Mouse (Mus musculus) midbrain, embryonic 11.5 days (tissue): Measurements from ENCODE around the gene Tmem129. TPM values are rescaled to one million over a fixed set of nuclear protein-coding genes. Genes with fewer than 3 reads are reported as not detected.

ENCODE experiments used
- ATAC-seq: fragments of 200-750 bp; cut with Nextera tagmentation; 2 replicates; pipeline ENCODE4 v1.8.0; 2017; ENCODE audit warnings: moderate TSS enrichment, moderate library complexity; ENCODE audit not compliant: low FRiP score
- DNase-seq: peaks from one replicate; pipeline ENCODE4 v3.0.0; 2015; ENCODE audit warnings: low spot score; ENCODE audit errors: missing footprints
- H3K27ac ChIP-seq: fragments of 300-500 bp; sonication (generic); 2 replicates; pipeline ENCODE4 v1.5.1; 2014; ENCODE audit warnings: low read depth, low read length
- H3K27me3 ChIP-seq: fragments of 300-500 bp; sonication (generic); 2 replicates; pipeline ENCODE4 v1.6.1; 2014; ENCODE audit warnings: mild to moderate bottlenecking, low read length, moderate library complexity, mixed read lengths; ENCODE audit not compliant: control insufficient read depth, insufficient read depth
- H3K36me3 ChIP-seq: fragments of 300-500 bp; sonication (generic); 2 replicates; pipeline ENCODE4 v1.6.1; 2014; ENCODE audit warnings: mild to moderate bottlenecking, low read length, moderate library complexity, mixed read lengths; ENCODE audit not compliant: control insufficient read depth, insufficient read depth
- H3K4me1 ChIP-seq: fragments of 300-500 bp; sonication (generic); 2 replicates; pipeline ENCODE4 v1.6.1; 2014; ENCODE audit warnings: low read length; ENCODE audit not compliant: control insufficient read depth, insufficient read depth
- H3K4me2 ChIP-seq: fragments of 300-500 bp; sonication (generic); 2 replicates; pipeline ENCODE4 v1.6.1; 2014; ENCODE audit warnings: mild to moderate bottlenecking, moderate library complexity
- H3K4me3 ChIP-seq: fragments of 300-500 bp; sonication (generic); 2 replicates; pipeline ENCODE4 v1.5.1; 2014; ENCODE audit warnings: low read depth, low read length
- H3K9ac ChIP-seq: fragments of 300-500 bp; sonication (generic); 2 replicates; pipeline ENCODE4 v1.6.1; 2014; ENCODE audit warnings: low read length
- H3K9me3 ChIP-seq: fragments of 300-500 bp; sonication (generic); 2 replicates; pipeline ENCODE4 v1.6.1; 2016; ENCODE audit warnings: low read length; ENCODE audit not compliant: control insufficient read depth
- WGBS: fragments of 180-500 bp; shearing (Covaris S2); extraction: QIAGEN DNeasy Blood & Tissue Kit; methylation state at CpG from one replicate; pipeline ENCODE4 v1.1.7; 2014; 5-methylcytosine and 5-hydroxymethylcytosine counted together
- polyA plus RNA-seq: library from polyadenylated mRNA; unstranded; fragments of >200 nt; fragmentation: Nextera tagmentation; extraction: Ambion mirVana; gene quantifications from 2 replicates; pipeline ENCODE4 v1.2.1, GENCODE M21; 2014

Gene Tmem129
- polyA plus RNA-seq, 1 experiment from 2014 or later: 36.0 TPM

- no peaks in the 10 kb centered on the region for H3K9me3 ChIP-seq
- H3K36me3 ChIP-seq: no peaks in the 10 kb centered on the region
- peak overlapping the region; percentile 34; the same call in 1 of the 2 replicates for H3K9ac ChIP-seq
- no peak for DNase-seq
- H3K4me3 ChIP-seq: no peak overlapping the region
- peak overlapping the region; percentile 23; the same call in 1 of the 2 replicates for H3K4me2 ChIP-seq
- H3K4me1 ChIP-seq: peaks cover 53% of the 10 kb centered on the region
- ATAC-seq: no peak
- 80% methylated on average over 11 of the region's 11 CpGs for WGBS
- H3K27me3 ChIP-seq: peaks cover 39% of the 10 kb centered on the region
- H3K27ac ChIP-seq: peak overlapping the region; percentile 41; the same call in 1 of the 2 replicates
These were observed 31.8 kb upstream of the Tmem129 start for GRCm38 (mm10) chr5:33689852-33690645.

GRCm38 (mm10) chr5:33689221-33689844 lies 31.1 kb upstream of the Tmem129 start:
- Histone ChIP-seq H3K9me3 (no peaks in the 10 kb centered on the region), H3K27ac (peak overlapping the region; percentile 41; the same call in 1 of the 2 replicates), H3K4me2 (peak overlapping the region; percentile 23), H3K27me3 (peaks cover 39% of the 10 kb centered on the region), H3K4me3 (no peak overlapping the region), H3K36me3 (no peaks in the 10 kb centered on the region), H3K9ac (peak overlapping the region; percentile 34; the same call in 1 of the 2 replicates), H3K4me1 (peaks cover 46% of the 10 kb centered on the region)
- DNase-seq (peak; percentile 93), ATAC-seq (peak; percentile 85)
- WGBS: 19% methylated on average over 20 of the region's 20 CpGs

- no peak overlapping the region for H3K4me2 ChIP-seq
- DNase-seq (peak; percentile 92), ATAC-seq (no peak)
- H3K4me3 ChIP-seq: no peak overlapping the region
- H3K9ac ChIP-seq: peak overlapping the region; percentile 24
- peak overlapping the region; percentile 55; the same call in 1 of the 2 replicates for H3K27ac ChIP-seq
- no peaks in the 10 kb centered on the region for H3K9me3 ChIP-seq
- 46% methylated on average over 14 of the region's 14 CpGs for WGBS
- peaks cover 33% of the 10 kb centered on the region for H3K27me3 ChIP-seq
- no peaks in the 10 kb centered on the region for H3K36me3 ChIP-seq
- peaks cover 46% of the 10 kb centered on the region for H3K4me1 ChIP-seq
These were observed 30.3 kb upstream of the Tmem129 start for GRCm38 (mm10) chr5:33688278-33689220.

- WGBS: 87% methylated on average over 4 of the region's 4 CpGs
- Histone ChIP-seq H3K4me3 (no peak overlapping the region), H3K4me1 (peaks cover 34% of the 10 kb centered on the region), H3K4me2 (no peak overlapping the region), H3K36me3 (no peaks in the 10 kb centered on the region), H3K27me3 (peaks cover 23% of the 10 kb centered on the region), H3K9ac (no peak overlapping the region), H3K9me3 (no peaks in the 10 kb centered on the region), H3K27ac (no peak overlapping the region)
- no peak for DNase-seq
- ATAC-seq: no peak
These were observed 28.9 kb upstream of the Tmem129 start for GRCm38 (mm10) chr5:33687142-33687541.

- WGBS: 93% methylated on average over 4 of the region's 4 CpGs
- no peak for ATAC-seq
- H3K27me3 ChIP-seq: peaks cover 14% of the 10 kb centered on the region
These were observed 26.7 kb upstream of the Tmem129 start for GRCm38 (mm10) chr5:33684932-33685331.

GRCm38 (mm10) chr5:33683897-33684652 lies 25.9 kb upstream of the Tmem129 start:
- 46% methylated on average over 7 of the region's 7 CpGs for WGBS
- Histone ChIP-seq H3K4me1 (peaks cover 12% of the 10 kb centered on the region), H3K27me3 (peaks cover 13% of the 10 kb centered on the region), H3K27ac (no peak overlapping the region), H3K4me2 (no peak overlapping the region), H3K9me3 (no peaks in the 10 kb centered on the region), H3K9ac (no peak overlapping the region), H3K36me3 (no peaks in the 10 kb centered on the region), H3K4me3 (no peak overlapping the region)
- DNase-seq (peak; percentile 92), ATAC-seq (peak; percentile 71; the same call in 1 of the 2 replicates)

More at GRCm38 (mm10) chr5:33684932-33685331, 26.7 kb upstream of the Tmem129 start:
- H3K4me2 ChIP-seq: no peak overlapping the region
- no peaks in the 10 kb centered on the region for H3K9me3 ChIP-seq
- no peak overlapping the region for H3K4me3 ChIP-seq
- no peak overlapping the region for H3K9ac ChIP-seq
- peaks cover 21% of the 10 kb centered on the region for H3K4me1 ChIP-seq
- DNase-seq: no peak
- no peaks in the 10 kb centered on the region for H3K36me3 ChIP-seq
- no peak overlapping the region for H3K27ac ChIP-seq

GRCm38 (mm10) chr5:33682963-33683362 lies 24.7 kb upstream of the Tmem129 start:
- Histone ChIP-seq H3K4me3 (no peak overlapping the region), H3K27ac (no peak overlapping the region), H3K27me3 (peaks cover 12% of the 10 kb centered on the region), H3K9ac (no peak overlapping the region), H3K4me1 (0 out of 2 replicates have a peak, but pooled peaks cover 4% of the 10 kb centered on the region), H3K4me2 (no peak overlapping the region), H3K36me3 (no peaks in the 10 kb centered on the region), H3K9me3 (no peaks in the 10 kb centered on the region)
- WGBS: 75% methylated on average over 4 of the region's 4 CpGs
- ATAC-seq (no peak), DNase-seq (no peak)
